Mouse (Mus musculus): Measurements from ENCODE around the gene Timp3.
"Not testable (repeated sequence)": the region's sequence is repeated elsewhere in the genome, so short reads cannot be mapped to it uniquely, and the experiment has no call there.

The Timp3 gene

GRCm38 (mm10) chr10:86356819-86357563, 56.8 kb downstream of the Timp3 start:
- DNase-seq: no peak

- DNase-seq: no peak
Measured at GRCm38 (mm10) chr10:86358307-86358975, 58.3 kb downstream of the Timp3 start.

- peak; percentile 77 for DNase-seq
Measured at GRCm38 (mm10) chr10:86359208-86359607, 59.0 kb downstream of the Timp3 start.

- DNase-seq: peak; percentile 89
Measured at GRCm38 (mm10) chr10:86359699-86360098, 59.5 kb downstream of the Timp3 start.

- no peak for DNase-seq
Measured at GRCm38 (mm10) chr10:86363669-86364309, 63.6 kb downstream of the Timp3 start.

GRCm38 (mm10) chr10:86365632-86366092, 65.5 kb downstream of the Timp3 start:
- DNase-seq: no peak

- DNase-seq: no peak
Measured at GRCm38 (mm10) chr10:86367346-86367745, 67.2 kb downstream of the Timp3 start.

- no peak for DNase-seq
Measured at GRCm38 (mm10) chr10:86368811-86369210, 68.6 kb downstream of the Timp3 start.

- DNase-seq: no peak
Measured at GRCm38 (mm10) chr10:86369346-86369745, 69.2 kb downstream of the Timp3 start.

GRCm38 (mm10) chr10:86371561-86371960, 71.4 kb downstream of the Timp3 start:
- DNase-seq: no peak

GRCm38 (mm10) chr10:86374061-86374460, 73.9 kb downstream of the Timp3 start:
- no peak for DNase-seq

- DNase-seq: no peak
Measured at GRCm38 (mm10) chr10:86375903-86376302, 75.7 kb downstream of the Timp3 start.

- DNase-seq: no peak
Measured at GRCm38 (mm10) chr10:86376392-86377185, 76.4 kb downstream of the Timp3 start.

GRCm38 (mm10) chr10:86378803-86379202, 78.6 kb downstream of the Timp3 start:
- DNase-seq: not testable (repeated sequence)

- no peak for DNase-seq
Measured at GRCm38 (mm10) chr10:86380626-86381025, 80.5 kb downstream of the Timp3 start.

- no peak for DNase-seq
Measured at GRCm38 (mm10) chr10:86381150-86381921, 81.2 kb downstream of the Timp3 start.

GRCm38 (mm10) chr10:86381922-86382260, 81.7 kb downstream of the Timp3 start:
- DNase-seq: no peak

GRCm38 (mm10) chr10:86384655-86385054, 84.5 kb downstream of the Timp3 start:
- DNase-seq: no peak

- no peak for DNase-seq
Measured at GRCm38 (mm10) chr10:86385656-86386055, 85.5 kb downstream of the Timp3 start.

GRCm38 (mm10) chr10:86386232-86386631, 86.1 kb downstream of the Timp3 start:
- DNase-seq: no peak

GRCm38 (mm10) chr10:86387821-86388440, 87.8 kb downstream of the Timp3 start:
- peak; percentile 76 for DNase-seq

GRCm38 (mm10) chr10:86388803-86389202, 88.6 kb downstream of the Timp3 start:
- peak; percentile 35 for DNase-seq
